Mouse (Mus musculus): ENCODE measurements around the gene Simc1.
A peak's percentile ranks its signal among the peaks of the same experiment; 100 is the strongest.

Simc1 gene

GRCm38 (mm10) chr13:54501957-54502690, 1.5 kb upstream of the Simc1 start:
- no peaks in the 10 kb centered on the region for H3K36me3 ChIP-seq (ENCODE audit: control insufficient read depth, insufficient read depth, low read length, poor library complexity, severe bottlenecking)
- H3K27me3 ChIP-seq (ENCODE audit: control insufficient read depth, insufficient read depth, low read length, poor library complexity, severe bottlenecking): no peaks in the 10 kb centered on the region
- no peak for DNase-seq (ENCODE audit: low read depth, low spot score)

- DNase-seq (ENCODE audit: low read depth, low spot score): no peak
- H3K27me3 ChIP-seq (ENCODE audit: control insufficient read depth, insufficient read depth, low read length, poor library complexity, severe bottlenecking): no peaks in the 10 kb centered on the region
- H3K36me3 ChIP-seq (ENCODE audit: control insufficient read depth, insufficient read depth, low read length, poor library complexity, severe bottlenecking): no peaks in the 10 kb centered on the region
These were observed 338 bp upstream of the Simc1 start for GRCm38 (mm10) chr13:54503278-54503603.

- DNase-seq (ENCODE audit: low read depth, low spot score): no peak
- no peaks in the 10 kb centered on the region for H3K36me3 ChIP-seq (ENCODE audit: control insufficient read depth, insufficient read depth, low read length, poor library complexity, severe bottlenecking)
- no peaks in the 10 kb centered on the region for H3K27me3 ChIP-seq (ENCODE audit: control insufficient read depth, insufficient read depth, low read length, poor library complexity, severe bottlenecking)
These were observed 1.2 kb downstream of the Simc1 start for GRCm38 (mm10) chr13:54504611-54505260.

GRCm38 (mm10) chr13:54505920-54506319, 2.3 kb downstream of the Simc1 start:
- no peaks in the 10 kb centered on the region for H3K36me3 ChIP-seq (ENCODE audit: control insufficient read depth, insufficient read depth, low read length, poor library complexity, severe bottlenecking)
- no peaks in the 10 kb centered on the region for H3K27me3 ChIP-seq (ENCODE audit: control insufficient read depth, insufficient read depth, low read length, poor library complexity, severe bottlenecking)
- no peak for DNase-seq (ENCODE audit: low read depth, low spot score)

- peak; percentile 72 for DNase-seq (ENCODE audit: low read depth, low spot score)
- Histone ChIP-seq H3K36me3 (ENCODE audit: control insufficient read depth, insufficient read depth, low read length, poor library complexity, severe bottlenecking) (peaks cover 3% of the 10 kb centered on the region; the same call in 1 of the 2 replicates), H3K27me3 (ENCODE audit: control insufficient read depth, insufficient read depth, low read length, poor library complexity, severe bottlenecking) (no peaks in the 10 kb centered on the region)
These were observed 16.6 kb downstream of the Simc1 start for GRCm38 (mm10) chr13:54520221-54520620.

- Histone ChIP-seq H3K36me3 (ENCODE audit: control insufficient read depth, insufficient read depth, low read length, poor library complexity, severe bottlenecking) (no peaks in the 10 kb centered on the region; the same call in 1 of the 2 replicates), H3K27me3 (ENCODE audit: control insufficient read depth, insufficient read depth, low read length, poor library complexity, severe bottlenecking) (no peaks in the 10 kb centered on the region)
- no peak for DNase-seq (ENCODE audit: low read depth, low spot score)
These were observed 17.6 kb downstream of the Simc1 start for GRCm38 (mm10) chr13:54521181-54521580.

GRCm38 (mm10) chr13:54527140-54527539, 23.6 kb downstream of the Simc1 start:
- no peak for DNase-seq (ENCODE audit: low read depth, low spot score)
- peaks cover 2% of the 10 kb centered on the region; the same call in 1 of the 2 replicates for H3K36me3 ChIP-seq (ENCODE audit: control insufficient read depth, insufficient read depth, low read length, poor library complexity, severe bottlenecking)

GRCm38 (mm10) chr13:54532134-54532533, 28.6 kb downstream of the Simc1 start:
- Histone ChIP-seq H3K36me3 (ENCODE audit: control insufficient read depth, insufficient read depth, low read length, poor library complexity, severe bottlenecking) (0 out of 2 replicates have a peak, but pooled peaks cover 2% of the 10 kb centered on the region), H3K27me3 (ENCODE audit: control insufficient read depth, insufficient read depth, low read length, poor library complexity, severe bottlenecking) (no peaks in the 10 kb centered on the region)
- peak; percentile 11 for DNase-seq (ENCODE audit: low read depth, low spot score)

More at GRCm38 (mm10) chr13:54527140-54527539, 23.6 kb downstream of the Simc1 start:
- H3K27me3 ChIP-seq (ENCODE audit: control insufficient read depth, insufficient read depth, low read length, poor library complexity, severe bottlenecking): no peaks in the 10 kb centered on the region

GRCm38 (mm10) chr13:54548036-54548435, 44.5 kb downstream of the Simc1 start:
- DNase-seq (ENCODE audit: low read depth, low spot score): no peak
- Histone ChIP-seq H3K36me3 (ENCODE audit: control insufficient read depth, insufficient read depth, low read length, poor library complexity, severe bottlenecking) (peaks cover 9% of the 10 kb centered on the region; the same call in 1 of the 2 replicates), H3K27me3 (ENCODE audit: control insufficient read depth, insufficient read depth, low read length, poor library complexity, severe bottlenecking) (no peaks in the 10 kb centered on the region)

GRCm38 (mm10) chr13:54556176-54556575, 52.6 kb downstream of the Simc1 start:
- Histone ChIP-seq H3K27me3 (ENCODE audit: control insufficient read depth, insufficient read depth, low read length, poor library complexity, severe bottlenecking) (no peaks in the 10 kb centered on the region), H3K36me3 (ENCODE audit: control insufficient read depth, insufficient read depth, low read length, poor library complexity, severe bottlenecking) (peaks cover 8% of the 10 kb centered on the region)
- no peak for DNase-seq (ENCODE audit: low read depth, low spot score)

GRCm38 (mm10) chr13:54556796-54557195, 53.2 kb downstream of the Simc1 start:
- peaks cover 8% of the 10 kb centered on the region for H3K36me3 ChIP-seq (ENCODE audit: control insufficient read depth, insufficient read depth, low read length, poor library complexity, severe bottlenecking)
- no peaks in the 10 kb centered on the region for H3K27me3 ChIP-seq (ENCODE audit: control insufficient read depth, insufficient read depth, low read length, poor library complexity, severe bottlenecking)
- DNase-seq (ENCODE audit: low read depth, low spot score): no peak

GRCm38 (mm10) chr13:54557652-54558051, 54.1 kb downstream of the Simc1 start:
- H3K36me3 ChIP-seq (ENCODE audit: control insufficient read depth, insufficient read depth, low read length, poor library complexity, severe bottlenecking): peaks cover 6% of the 10 kb centered on the region
- DNase-seq (ENCODE audit: low read depth, low spot score): no peak
- H3K27me3 ChIP-seq (ENCODE audit: control insufficient read depth, insufficient read depth, low read length, poor library complexity, severe bottlenecking): no peaks in the 10 kb centered on the region

GRCm38 (mm10) chr13:54559656-54560055, 56.1 kb downstream of the Simc1 start:
- H3K36me3 ChIP-seq (ENCODE audit: control insufficient read depth, insufficient read depth, low read length, poor library complexity, severe bottlenecking): peaks cover 6% of the 10 kb centered on the region
- no peak for DNase-seq (ENCODE audit: low read depth, low spot score)
- no peaks in the 10 kb centered on the region for H3K27me3 ChIP-seq (ENCODE audit: control insufficient read depth, insufficient read depth, low read length, poor library complexity, severe bottlenecking)

- DNase-seq (ENCODE audit: low read depth, low spot score): no peak
- no peaks in the 10 kb centered on the region for H3K27me3 ChIP-seq (ENCODE audit: control insufficient read depth, insufficient read depth, low read length, poor library complexity, severe bottlenecking)
These were observed 57.0 kb downstream of the Simc1 start for GRCm38 (mm10) chr13:54560608-54561007.

GRCm38 (mm10) chr13:54562562-54562961, 59.0 kb downstream of the Simc1 start:
- Histone ChIP-seq H3K36me3 (ENCODE audit: control insufficient read depth, insufficient read depth, low read length, poor library complexity, severe bottlenecking) (peaks cover 3% of the 10 kb centered on the region), H3K27me3 (ENCODE audit: control insufficient read depth, insufficient read depth, low read length, poor library complexity, severe bottlenecking) (no peaks in the 10 kb centered on the region)
- peak; percentile 36 for DNase-seq (ENCODE audit: low read depth, low spot score)

More at GRCm38 (mm10) chr13:54560608-54561007, 57.0 kb downstream of the Simc1 start:
- peaks cover 6% of the 10 kb centered on the region for H3K36me3 ChIP-seq (ENCODE audit: control insufficient read depth, insufficient read depth, low read length, poor library complexity, severe bottlenecking)

Measured in splenic B cell, adult 2 months (primary cell).